Mouse (Mus musculus): Measurements from ENCODE around the gene Rai14.

The Rai14 gene

GRCm38 (mm10) chr15:10721259-10721781, 6.9 kb upstream of the Rai14 start:
- DNase-seq (ENCODE audit: low spot score in 2 of 2) = no peak

- no peak for DNase-seq (ENCODE audit: low spot score in 2 of 2)
Observed at GRCm38 (mm10) chr15:10720671-10721070, 6.2 kb upstream of the Rai14 start.

- no peak for DNase-seq (ENCODE audit: low spot score in 2 of 2)
Observed at GRCm38 (mm10) chr15:10720188-10720587, 5.8 kb upstream of the Rai14 start.

GRCm38 (mm10) chr15:10719511-10719910, 5.1 kb upstream of the Rai14 start:
- no peak for DNase-seq (ENCODE audit: low spot score in 2 of 2)

GRCm38 (mm10) chr15:10718763-10719162, 4.3 kb upstream of the Rai14 start:
- DNase-seq (ENCODE audit: low spot score in 2 of 2) = no peak

- no peak for DNase-seq (ENCODE audit: low spot score in 2 of 2)
Observed at GRCm38 (mm10) chr15:10717284-10717683, 2.9 kb upstream of the Rai14 start.

GRCm38 (mm10) chr15:10715966-10716365, 1.5 kb upstream of the Rai14 start:
- no peak for DNase-seq (ENCODE audit: low spot score in 2 of 2)

- DNase-seq (ENCODE audit: low spot score in 2 of 2) = no peak
Observed at GRCm38 (mm10) chr15:10715139-10715505, 698 bp upstream of the Rai14 start.

- no peak for DNase-seq (ENCODE audit: low spot score in 2 of 2)
Observed at GRCm38 (mm10) chr15:10713626-10714316, 653 bp downstream of the Rai14 start.

GRCm38 (mm10) chr15:10713181-10713625, 1.2 kb downstream of the Rai14 start:
- no peak for DNase-seq (ENCODE audit: low spot score in 2 of 2)

GRCm38 (mm10) chr15:10712288-10712687, 2.1 kb downstream of the Rai14 start:
- no peak for DNase-seq (ENCODE audit: low spot score in 2 of 2)

- DNase-seq (ENCODE audit: low spot score in 2 of 2) = no peak
Observed at GRCm38 (mm10) chr15:10711231-10711630, 3.2 kb downstream of the Rai14 start.

- DNase-seq (ENCODE audit: low spot score in 2 of 2) = no peak
Observed at GRCm38 (mm10) chr15:10708591-10709272, 5.7 kb downstream of the Rai14 start.

- DNase-seq (ENCODE audit: low spot score in 2 of 2) = no peak
Observed at GRCm38 (mm10) chr15:10707109-10707508, 7.3 kb downstream of the Rai14 start.

GRCm38 (mm10) chr15:10706414-10706813, 8.0 kb downstream of the Rai14 start:
- DNase-seq (ENCODE audit: low spot score in 2 of 2) = no peak

- no peak for DNase-seq (ENCODE audit: low spot score in 2 of 2)
Observed at GRCm38 (mm10) chr15:10705752-10706151, 8.7 kb downstream of the Rai14 start.

GRCm38 (mm10) chr15:10704328-10704727, 10.1 kb downstream of the Rai14 start:
- no peak for DNase-seq (ENCODE audit: low spot score in 2 of 2)

- no peak for DNase-seq (ENCODE audit: low spot score in 2 of 2)
Observed at GRCm38 (mm10) chr15:10701571-10701970, 12.9 kb downstream of the Rai14 start.

GRCm38 (mm10) chr15:10700891-10701466, 13.4 kb downstream of the Rai14 start:
- no peak for DNase-seq (ENCODE audit: low spot score in 2 of 2)

- DNase-seq (ENCODE audit: low spot score in 2 of 2) = peak; percentile 36 to 39
Observed at GRCm38 (mm10) chr15:10696478-10697234, 17.8 kb downstream of the Rai14 start.

- no peak for DNase-seq (ENCODE audit: low spot score in 2 of 2)
Observed at GRCm38 (mm10) chr15:10692627-10693026, 21.8 kb downstream of the Rai14 start.

GRCm38 (mm10) chr15:10691481-10691880, 22.9 kb downstream of the Rai14 start:
- no peak for DNase-seq (ENCODE audit: low spot score in 2 of 2)

Measured in right cerebral cortex, adult 2 months (tissue).